Mouse (Mus musculus): ENCODE results near the gene Gm4131.

The Gm4131 gene

GRCm38 (mm10) chr14:62546296-62546695 is 20.4 kb downstream of the Gm4131 start:
- DNase-seq, result no peak

GRCm38 (mm10) chr14:62541751-62542150 is 25.0 kb downstream of the Gm4131 start:
- no peak for DNase-seq

GRCm38 (mm10) chr14:62539834-62540233 is 26.9 kb downstream of the Gm4131 start:
- no peak for DNase-seq

GRCm38 (mm10) chr14:62536988-62537387 is 29.7 kb downstream of the Gm4131 start:
- DNase-seq, result no peak

DNA sequence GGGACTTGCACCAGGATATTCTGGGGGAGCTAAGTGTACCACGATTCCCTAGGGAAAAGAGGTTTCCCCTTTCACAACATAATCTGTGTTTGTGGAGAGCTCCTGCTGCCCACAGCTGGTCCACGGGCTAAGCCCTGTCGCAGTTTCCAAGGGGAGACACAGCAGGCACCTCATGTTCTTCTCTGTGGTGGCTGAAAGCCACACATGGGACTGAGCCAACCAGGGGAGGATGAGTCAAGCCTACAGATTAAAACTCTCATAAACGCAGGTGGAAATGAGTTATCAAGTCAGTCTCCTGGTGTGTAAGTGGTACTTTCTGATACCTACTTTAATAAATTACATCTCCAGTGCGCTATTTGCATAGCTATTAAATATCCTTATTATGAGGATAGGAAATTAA is 30.6 kb downstream of the Gm4131 start:
- DNase-seq, result no peak

- DNase-seq, result no peak
Observed at GRCm38 (mm10) chr14:62530951-62531350, 35.8 kb downstream of the Gm4131 start.

GRCm38 (mm10) chr14:62512845-62513244 is 53.9 kb downstream of the Gm4131 start:
- no peak for DNase-seq

DNA sequence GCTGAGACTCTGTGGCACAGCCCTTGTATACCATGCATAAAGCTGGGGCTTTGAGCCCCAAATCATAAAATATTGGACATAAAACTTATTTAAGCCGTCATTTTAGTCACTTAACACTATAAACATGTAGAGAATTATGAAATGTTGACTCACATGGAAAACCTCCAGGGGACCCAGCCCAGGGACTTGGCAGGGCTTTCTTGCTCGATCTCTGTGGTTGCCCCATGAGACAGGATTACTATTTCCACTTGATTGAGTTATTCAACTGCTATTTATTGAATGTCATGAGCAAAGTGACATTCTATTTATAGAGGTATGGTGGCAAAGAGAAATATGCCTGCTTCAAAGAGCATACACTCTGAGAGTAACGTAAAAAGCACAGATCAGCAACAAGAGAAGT is 57.4 kb downstream of the Gm4131 start:
- no peak for DNase-seq

GRCm38 (mm10) chr14:62506261-62506660 is 60.5 kb downstream of the Gm4131 start:
- DNase-seq, result no peak

GRCm38 (mm10) chr14:62497391-62497790 is 69.3 kb downstream of the Gm4131 start:
- DNase-seq, result no peak

DNA sequence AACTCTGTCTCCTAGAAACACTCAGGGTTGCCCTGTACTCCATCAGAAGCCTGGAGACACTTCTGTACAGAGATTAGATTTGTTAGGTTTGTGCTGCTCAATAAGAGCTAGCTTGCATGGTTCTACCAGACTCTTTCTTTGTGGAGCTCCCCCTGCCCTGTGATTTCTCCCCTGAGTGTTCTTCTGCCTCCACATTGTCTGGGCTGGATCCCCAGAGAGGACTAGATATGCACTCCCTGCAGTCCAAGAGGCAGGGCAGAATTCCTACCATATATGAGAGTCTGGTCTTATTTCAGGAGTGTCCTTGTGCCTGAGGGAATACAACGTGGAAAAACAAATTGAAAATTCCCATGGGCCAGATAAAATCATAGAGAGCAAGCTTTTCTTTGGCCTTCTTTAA is 70.2 kb downstream of the Gm4131 start:
- no peak for DNase-seq

GRCm38 (mm10) chr14:62493456-62493855 is 73.3 kb downstream of the Gm4131 start:
- no peak for DNase-seq

- DNase-seq, result peak; percentile 77
Observed at GRCm38 (mm10) chr14:62492196-62492850, 74.4 kb downstream of the Gm4131 start.

GRCm38 (mm10) chr14:62488270-62488669 is 78.5 kb downstream of the Gm4131 start:
- DNase-seq, result peak; percentile 41

DNA sequence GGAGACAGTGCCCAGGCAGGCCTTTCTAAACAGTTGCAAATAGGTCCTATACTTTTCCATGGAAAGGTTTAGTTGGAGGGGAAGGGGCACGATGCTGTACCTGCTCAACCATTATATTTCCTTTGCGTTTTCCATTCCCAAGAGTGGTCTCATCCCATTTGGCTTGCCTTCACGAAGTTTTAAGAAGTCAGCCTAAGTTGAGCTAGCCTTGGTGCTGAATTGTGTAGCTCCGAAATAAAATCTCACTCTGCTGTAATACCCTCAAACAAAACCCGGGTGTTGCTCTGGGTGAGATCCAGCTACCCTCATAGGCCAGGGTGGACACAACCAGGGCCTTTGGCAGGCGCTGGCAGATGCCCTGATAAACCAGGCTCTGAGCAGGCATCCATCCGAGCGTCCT is 85.3 kb downstream of the Gm4131 start:
- DNase-seq, result no peak

DNA sequence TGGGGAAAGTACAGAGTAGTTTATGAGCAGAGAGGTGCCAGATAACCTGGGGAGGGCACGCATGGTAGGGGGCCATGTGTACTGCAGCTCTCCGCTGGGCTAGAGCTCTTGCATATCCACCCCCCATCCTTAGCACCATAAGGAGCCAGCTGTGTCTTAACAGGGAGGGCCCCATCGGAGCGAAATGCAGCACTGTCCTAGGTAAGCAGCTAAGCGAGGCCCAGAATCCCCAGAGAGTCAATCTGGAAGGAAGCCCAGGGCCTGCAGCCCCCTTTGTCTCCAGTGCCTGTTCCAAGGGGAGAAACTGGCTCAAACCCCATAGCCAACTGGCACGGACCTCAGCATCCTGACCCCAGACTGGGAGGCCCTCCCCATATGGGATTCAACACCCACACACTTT is 87.3 kb downstream of the Gm4131 start:
- no peak for DNase-seq

DNA sequence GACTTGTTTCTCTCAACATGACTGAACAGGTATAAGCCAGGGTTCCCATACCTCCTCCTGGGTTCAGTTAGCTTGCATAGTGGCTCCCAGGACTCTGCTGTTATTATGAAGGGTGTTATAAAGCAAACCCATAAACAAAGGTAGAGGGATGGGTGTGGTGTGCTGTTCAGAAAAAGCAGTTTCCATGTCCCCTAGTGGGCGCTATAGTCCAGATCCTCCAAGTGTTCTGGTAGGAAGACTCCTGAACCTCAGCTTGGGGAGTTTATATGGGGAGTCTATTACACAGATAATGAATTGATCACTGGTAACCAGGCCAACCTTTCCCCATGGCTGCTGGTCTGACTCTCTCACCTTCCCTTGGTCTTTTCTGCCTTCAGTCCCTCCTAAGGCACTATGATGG is 92.2 kb downstream of the Gm4131 start:
- DNase-seq, result no peak

DNA sequence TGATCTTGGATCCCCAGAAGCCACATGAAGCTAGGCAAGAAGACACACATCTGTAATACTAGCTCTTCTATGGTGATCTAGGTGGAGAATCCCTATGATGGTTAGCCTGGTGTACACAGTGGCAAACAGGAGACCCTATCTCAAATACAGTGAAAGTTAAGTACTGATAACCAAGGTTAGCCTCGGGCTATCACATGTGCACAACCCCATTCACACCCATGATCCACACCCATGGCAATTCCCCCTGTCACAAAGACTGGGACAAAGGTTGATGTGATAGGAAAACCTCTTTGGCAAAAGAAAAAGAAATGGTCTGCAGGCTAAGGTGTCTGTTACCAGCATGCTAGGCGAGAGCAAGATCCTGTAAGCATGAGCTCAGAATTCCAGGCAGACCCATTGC is 94.7 kb downstream of the Gm4131 start:
- no peak for DNase-seq

- DNase-seq, result no peak
Observed at GRCm38 (mm10) chr14:62468753-62469125, 98.0 kb downstream of the Gm4131 start.

DNA sequence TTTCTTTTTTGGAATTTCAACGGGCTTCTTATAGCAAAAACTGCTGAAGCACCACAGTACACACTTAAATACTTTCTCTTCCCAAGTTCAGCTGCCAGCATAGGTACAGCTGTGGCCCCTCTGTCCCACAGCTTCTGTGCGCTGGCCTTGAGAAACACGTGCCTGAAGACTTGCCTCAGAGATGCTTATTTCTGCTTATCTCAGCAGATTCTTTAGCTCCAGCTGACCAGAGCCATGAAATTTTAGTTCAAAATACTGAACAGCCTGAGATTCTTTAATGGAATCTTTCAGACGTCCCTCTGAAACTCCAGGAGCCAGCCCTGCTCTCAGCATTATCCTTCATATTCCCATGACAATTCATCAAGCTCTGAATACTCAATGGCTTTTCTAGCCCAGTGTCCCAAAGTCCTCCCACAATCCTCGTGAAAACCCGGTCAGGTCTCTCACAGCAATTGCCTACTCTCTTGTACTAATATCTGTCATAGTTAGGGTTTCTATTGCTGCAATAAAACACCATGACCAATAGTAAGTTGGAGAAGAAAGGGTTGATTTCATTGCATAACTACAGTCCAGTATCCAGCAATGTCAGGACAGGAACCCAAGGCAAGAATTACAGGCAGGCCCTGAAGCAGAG is 98.5 kb downstream of the Gm4131 start:
- no peak for DNase-seq

- DNase-seq, result peak; percentile 36
Observed at GRCm38 (mm10) chr14:62464966-62465365, 101.8 kb downstream of the Gm4131 start.

- DNase-seq, result no peak
Observed at GRCm38 (mm10) chr14:62459541-62459940, 107.2 kb downstream of the Gm4131 start.

DNA sequence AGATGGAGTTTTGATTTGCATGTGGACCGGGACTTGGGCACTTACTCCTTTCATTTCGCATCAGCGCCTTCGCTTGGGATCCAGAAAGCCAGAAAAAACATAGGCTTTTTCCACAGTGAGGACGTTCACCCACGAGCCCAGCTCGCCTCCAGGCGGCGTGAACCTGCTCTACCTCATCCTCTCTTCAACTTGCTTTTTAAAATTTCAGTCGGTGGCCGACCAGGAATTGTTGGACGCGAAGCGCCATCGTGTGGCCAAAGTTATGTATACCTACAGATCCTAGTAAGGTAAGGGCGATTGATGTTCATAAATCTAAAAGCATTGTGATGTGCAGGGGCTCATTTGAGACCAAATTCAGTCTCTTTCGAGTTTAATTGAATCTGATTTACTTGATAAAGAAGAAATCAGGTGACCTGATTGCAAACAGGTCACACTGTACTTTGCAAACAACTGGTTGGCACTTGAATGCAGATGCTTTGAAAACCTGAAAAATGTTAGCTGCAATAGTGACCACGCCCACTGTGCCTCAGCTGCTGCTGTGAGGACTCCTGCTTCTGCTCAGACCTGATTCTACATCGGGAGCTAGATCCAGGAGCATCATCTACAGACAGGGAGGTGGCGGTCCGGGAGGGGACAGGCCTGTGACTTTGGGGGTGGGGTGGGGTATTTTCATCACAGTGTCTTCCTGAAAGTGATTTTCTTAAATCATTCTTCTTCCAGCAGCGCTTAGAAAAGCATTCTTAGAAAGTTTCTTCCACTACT is 109.1 kb downstream of the Gm4131 start:
- peak; percentile 86 for DNase-seq

DNA sequence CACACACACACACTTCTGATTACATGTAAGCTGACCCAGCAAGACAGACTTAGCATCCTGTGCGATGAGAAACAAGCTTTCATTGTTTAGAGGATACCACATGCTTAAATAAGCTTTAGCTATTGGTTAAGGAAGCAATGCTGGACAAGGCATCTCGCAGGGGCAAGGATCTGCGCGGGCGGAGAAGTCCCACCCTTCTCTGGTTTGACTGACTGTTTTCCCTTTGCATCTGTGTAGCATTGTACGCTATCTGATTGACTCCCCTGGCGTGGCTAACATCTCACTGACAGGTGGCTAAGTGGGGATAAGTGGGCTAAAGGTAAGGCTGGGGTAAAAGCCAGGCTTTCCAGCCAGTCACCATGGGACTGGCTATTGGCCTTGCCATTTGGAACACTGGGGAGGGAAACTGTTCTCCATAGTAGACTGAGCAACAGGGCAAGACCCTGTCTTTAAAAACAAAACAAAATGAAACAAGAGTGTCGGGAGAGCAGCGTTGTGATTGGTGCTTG is 110.4 kb downstream of the Gm4131 start, which contains the start of gene Gucy1b2:
Gene Gucy1b2 (minus strand): TSS at position 51 of the 509 bp plus-strand sequence.
- no peak for DNase-seq
